Mouse (Mus musculus): Measurements from ENCODE around the gene Ccdc169. TPM values are rescaled to one million over a fixed set of nuclear protein-coding genes. Genes with fewer than 3 reads are reported as not detected.

Ccdc169 gene
- polyA plus RNA-seq, 1 experiment from 2014 or later: 0.11 TPM

DNA sequence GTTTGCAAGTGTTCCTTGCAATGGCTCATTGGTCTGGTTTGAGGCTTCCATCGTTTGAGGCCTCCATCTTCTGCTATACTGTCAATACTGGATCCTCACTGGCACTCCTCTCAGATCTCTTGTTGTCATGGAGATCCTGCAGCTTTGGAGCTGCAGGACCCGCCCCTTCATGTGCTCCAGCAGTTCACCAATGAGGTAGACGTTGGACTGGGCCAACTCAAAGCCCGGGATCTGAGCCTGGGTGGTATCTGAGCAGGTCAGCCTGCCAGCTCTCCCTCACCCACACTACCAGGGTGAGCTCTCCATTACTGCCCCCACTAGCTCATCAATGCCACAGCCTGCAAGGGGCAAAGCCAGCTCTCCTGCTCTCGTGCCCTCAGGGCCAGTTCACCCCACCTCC lies 20.3 kb downstream of the Ccdc169 start:
- no peak overlapping the region for H3K4me3 ChIP-seq (ENCODE audit: low read depth, low read length)

DNA sequence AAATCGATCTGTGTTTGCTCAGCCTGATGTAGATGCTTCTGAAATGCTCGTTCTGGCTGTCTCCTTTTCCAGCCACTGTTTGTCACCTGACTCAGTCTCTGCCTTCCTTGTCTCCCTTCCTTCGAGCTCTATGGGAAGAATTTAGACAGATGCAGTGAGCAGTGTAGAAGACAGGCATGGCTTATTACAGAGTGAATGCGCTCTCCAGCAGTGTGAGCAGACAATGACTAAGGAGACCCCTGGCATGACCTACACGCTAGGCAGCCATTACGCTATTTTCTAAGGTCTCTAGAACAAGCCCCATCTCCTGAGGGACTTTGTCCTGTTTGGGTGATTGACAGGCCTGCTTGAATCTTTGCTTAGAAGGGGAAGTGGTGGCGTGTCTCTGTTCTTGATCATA lies 24.0 kb downstream of the Ccdc169 start:
- no peak for ATAC-seq (ENCODE audit: low read depth)
- Histone ChIP-seq H3K4me2 (ENCODE audit: low read depth, low read length) (no peak overlapping the region), H3K9ac (replicated peaks; ENCODE audit: low read depth, low read length) (no peak overlapping the region), H3K27me3 (ENCODE audit: control insufficient read depth, insufficient read depth, low read length) (no peaks in the 10 kb centered on the region), H3K9me3 (ENCODE audit: control insufficient read depth, low read length) (no peaks in the 10 kb centered on the region), H3K4me3 (ENCODE audit: low read depth, low read length) (no peak overlapping the region), H3K36me3 (ENCODE audit: control insufficient read depth, insufficient read depth, low read length) (no peaks in the 10 kb centered on the region), H3K27ac (ENCODE audit: low read depth, low read length) (no peak overlapping the region), H3K4me1 (ENCODE audit: control insufficient read depth, insufficient read depth, low read length) (no peaks in the 10 kb centered on the region)
- WGBS: 66% methylated on average over 7 of the region's 7 CpGs

More for the DNA sequence above, 20.3 kb downstream of the Ccdc169 start:
- peak; percentile 29; the same call in 1 of the 2 replicates for ATAC-seq (ENCODE audit: low read depth)
- H3K27me3 ChIP-seq (ENCODE audit: control insufficient read depth, insufficient read depth, low read length): no peaks in the 10 kb centered on the region
- H3K4me1 ChIP-seq (ENCODE audit: control insufficient read depth, insufficient read depth, low read length): no peaks in the 10 kb centered on the region
- no peak overlapping the region for H3K9ac ChIP-seq (replicated peaks; ENCODE audit: low read depth, low read length)
- H3K9me3 ChIP-seq (ENCODE audit: control insufficient read depth, low read length): no peaks in the 10 kb centered on the region
- WGBS: 59% methylated on average over 5 of the region's 5 CpGs
- H3K36me3 ChIP-seq (ENCODE audit: control insufficient read depth, insufficient read depth, low read length): no peaks in the 10 kb centered on the region
- no peak overlapping the region for H3K27ac ChIP-seq (ENCODE audit: low read depth, low read length)
- H3K4me2 ChIP-seq (ENCODE audit: low read depth, low read length): no peak overlapping the region

DNA sequence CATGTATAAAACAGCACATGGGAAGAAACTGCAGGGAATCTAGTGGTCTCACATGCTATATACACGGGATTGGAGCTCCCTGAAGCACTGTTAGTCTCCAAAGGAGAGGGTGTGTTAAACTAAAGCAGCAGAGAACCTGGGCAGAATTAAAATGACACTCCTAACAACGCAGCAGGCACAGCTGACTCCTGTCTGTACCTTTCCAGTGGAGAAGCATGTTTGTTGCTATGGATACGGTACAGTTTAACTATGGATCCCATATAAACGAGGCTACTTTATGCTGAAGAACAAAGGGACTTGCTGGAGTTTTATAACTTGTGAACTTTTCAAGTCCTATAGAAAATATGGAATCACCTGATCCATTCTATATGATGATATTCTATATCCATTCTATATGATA lies 26.4 kb downstream of the Ccdc169 start:
- H3K9me3 ChIP-seq (ENCODE audit: control insufficient read depth, low read length): no peaks in the 10 kb centered on the region
- H3K27me3 ChIP-seq (ENCODE audit: control insufficient read depth, insufficient read depth, low read length): no peaks in the 10 kb centered on the region
- no peaks in the 10 kb centered on the region for H3K36me3 ChIP-seq (ENCODE audit: control insufficient read depth, insufficient read depth, low read length)
- no peaks in the 10 kb centered on the region for H3K4me1 ChIP-seq (ENCODE audit: control insufficient read depth, insufficient read depth, low read length)
- no peak overlapping the region for H3K9ac ChIP-seq (replicated peaks; ENCODE audit: low read depth, low read length)
- no peak overlapping the region for H3K4me3 ChIP-seq (ENCODE audit: low read depth, low read length)
- no peak overlapping the region for H3K4me2 ChIP-seq (ENCODE audit: low read depth, low read length)
- no peak overlapping the region for H3K27ac ChIP-seq (ENCODE audit: low read depth, low read length)
- WGBS: 56% methylated on average over 4 of the region's 4 CpGs
- ATAC-seq (ENCODE audit: low read depth): no peak

DNA sequence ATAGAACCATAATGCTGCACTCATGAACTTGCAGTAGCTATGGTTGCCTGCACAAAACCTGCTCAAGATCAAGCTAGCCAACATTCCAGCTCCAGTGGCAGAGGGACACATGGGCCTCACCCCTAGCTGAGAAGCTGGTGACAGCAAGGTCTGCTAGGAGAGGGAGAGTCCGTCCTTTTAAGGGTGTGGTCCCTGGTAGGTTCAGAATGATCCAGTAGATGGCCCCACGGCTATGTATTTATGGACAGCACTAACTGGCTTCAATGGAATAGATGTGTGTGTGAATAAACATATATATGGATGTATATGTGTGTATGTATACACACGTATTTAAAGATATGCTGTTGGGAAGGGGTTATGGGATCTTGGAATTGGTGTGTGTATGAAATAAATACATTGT lies 35.3 kb downstream of the Ccdc169 start:
- no peaks in the 10 kb centered on the region for H3K4me1 ChIP-seq (ENCODE audit: control insufficient read depth, insufficient read depth, low read length)
- no peaks in the 10 kb centered on the region for H3K36me3 ChIP-seq (ENCODE audit: control insufficient read depth, insufficient read depth, low read length)
- no peak overlapping the region for H3K9ac ChIP-seq (replicated peaks; ENCODE audit: low read depth, low read length)
- no peak overlapping the region for H3K4me3 ChIP-seq (ENCODE audit: low read depth, low read length)
- no peak overlapping the region for H3K4me2 ChIP-seq (ENCODE audit: low read depth, low read length)
- ATAC-seq (ENCODE audit: low read depth): no peak
- no peak overlapping the region for H3K27ac ChIP-seq (ENCODE audit: low read depth, low read length)
- H3K27me3 ChIP-seq (ENCODE audit: control insufficient read depth, insufficient read depth, low read length): no peaks in the 10 kb centered on the region
- no peaks in the 10 kb centered on the region for H3K9me3 ChIP-seq (ENCODE audit: control insufficient read depth, low read length)
- 84% methylated on average over 3 of the region's 3 CpGs for WGBS

DNA sequence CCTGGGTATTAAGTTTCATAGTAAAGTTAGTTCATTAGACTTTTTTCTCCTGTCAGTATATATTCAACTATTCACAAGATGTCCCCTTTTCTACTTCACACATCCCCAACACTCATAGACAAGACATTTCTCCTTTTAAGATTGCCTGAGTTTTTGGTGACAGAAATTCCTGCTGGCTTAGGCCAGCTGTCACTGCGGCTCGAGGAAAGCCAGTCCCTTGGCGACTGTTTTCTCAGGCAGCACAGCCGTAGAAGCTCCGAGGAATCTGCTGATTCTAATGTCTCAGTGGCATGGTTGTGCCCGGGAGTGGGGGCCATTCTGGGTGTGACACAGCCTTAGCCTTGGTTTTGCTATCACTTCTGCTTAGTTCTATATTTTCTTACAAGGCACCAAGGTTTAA lies 40.1 kb downstream of the Ccdc169 start:
- WGBS: 58% methylated on average over 6 of the region's 6 CpGs
- Histone ChIP-seq H3K4me2 (ENCODE audit: low read depth, low read length) (no peak overlapping the region), H3K4me1 (ENCODE audit: control insufficient read depth, insufficient read depth, low read length) (no peaks in the 10 kb centered on the region), H3K9ac (replicated peaks; ENCODE audit: low read depth, low read length) (no peak overlapping the region), H3K9me3 (ENCODE audit: control insufficient read depth, low read length) (no peaks in the 10 kb centered on the region), H3K27ac (ENCODE audit: low read depth, low read length) (no peak overlapping the region), H3K36me3 (ENCODE audit: control insufficient read depth, insufficient read depth, low read length) (no peaks in the 10 kb centered on the region), H3K27me3 (ENCODE audit: control insufficient read depth, insufficient read depth, low read length) (no peaks in the 10 kb centered on the region), H3K4me3 (ENCODE audit: low read depth, low read length) (no peak overlapping the region)
- ATAC-seq (ENCODE audit: low read depth): no peak

DNA sequence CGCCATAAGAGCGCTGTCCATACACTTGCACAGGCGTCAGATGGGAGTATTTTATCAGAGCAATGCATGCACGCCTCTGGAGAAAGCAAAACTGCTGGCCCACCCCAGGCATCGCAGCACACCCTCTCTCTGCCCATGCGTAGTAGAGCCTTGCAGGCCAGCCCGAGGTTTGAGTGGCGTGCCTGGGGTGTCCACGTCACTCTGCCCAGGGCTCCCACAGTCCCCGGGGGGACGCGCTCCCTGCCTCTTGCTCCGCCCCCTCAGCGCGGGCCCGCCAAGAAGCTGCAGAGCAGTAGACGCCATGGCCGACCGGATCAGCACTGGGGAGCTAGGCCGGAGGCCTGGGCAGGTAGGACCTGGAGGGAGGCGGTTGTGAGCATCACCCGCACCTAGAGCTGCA lies 44.6 kb downstream of the Ccdc169 start, which contains the start of gene Sohlh2:
Gene Sohlh2, plus strand, starts transcription at position 263 of the 400 bp plus-strand sequence.
- ATAC-seq (ENCODE audit: low read depth): no peak

DNA sequence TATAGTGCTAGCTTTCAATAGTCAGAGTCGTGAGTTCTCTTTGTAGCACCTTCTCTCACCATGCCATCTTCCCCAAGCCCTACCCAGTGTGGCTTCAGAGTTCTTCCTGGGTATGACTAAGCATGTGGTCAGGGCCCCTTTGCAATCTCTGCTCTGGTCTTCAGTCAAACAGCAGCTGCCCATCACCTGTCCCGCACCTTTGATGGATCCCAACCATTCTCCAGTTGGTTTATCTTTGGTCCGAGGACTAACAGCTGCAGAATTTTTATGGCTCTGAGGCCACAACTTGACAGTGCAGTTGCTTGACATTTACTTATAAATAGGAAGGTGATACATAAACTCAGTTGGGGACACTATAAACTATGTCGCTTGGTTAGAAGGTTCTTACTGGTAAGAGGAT lies 54.5 kb downstream of the Ccdc169 start:
- no peaks in the 10 kb centered on the region for H3K36me3 ChIP-seq (ENCODE audit: control insufficient read depth, insufficient read depth, low read length)
- ATAC-seq (ENCODE audit: low read depth): no peak
- H3K4me3 ChIP-seq (ENCODE audit: low read depth, low read length): no peak overlapping the region
- no peaks in the 10 kb centered on the region for H3K9me3 ChIP-seq (ENCODE audit: control insufficient read depth, low read length)
- 87% methylated on average over 4 of the region's 4 CpGs for WGBS
- no peaks in the 10 kb centered on the region for H3K27me3 ChIP-seq (ENCODE audit: control insufficient read depth, insufficient read depth, low read length)
- H3K4me1 ChIP-seq (ENCODE audit: control insufficient read depth, insufficient read depth, low read length): no peaks in the 10 kb centered on the region
- H3K4me2 ChIP-seq (ENCODE audit: low read depth, low read length): no peak overlapping the region
- H3K27ac ChIP-seq (ENCODE audit: low read depth, low read length): no peak overlapping the region
- no peak overlapping the region for H3K9ac ChIP-seq (replicated peaks; ENCODE audit: low read depth, low read length)

More for the DNA sequence above, 44.6 kb downstream of the Ccdc169 start, which contains the start of gene Sohlh2:
- 93% methylated on average over 22 of the region's 22 CpGs for WGBS
- Histone ChIP-seq H3K36me3 (ENCODE audit: control insufficient read depth, insufficient read depth, low read length) (no peaks in the 10 kb centered on the region), H3K4me3 (ENCODE audit: low read depth, low read length) (no peak within 1 kb of the TSS), H3K9ac (replicated peaks; ENCODE audit: low read depth, low read length) (no peak within 1 kb of the TSS), H3K9me3 (ENCODE audit: control insufficient read depth, low read length) (no peaks in the 10 kb centered on the region), H3K4me2 (ENCODE audit: low read depth, low read length) (no peak within 1 kb of the TSS), H3K4me1 (ENCODE audit: control insufficient read depth, insufficient read depth, low read length) (no peaks in the 10 kb centered on the region), H3K27ac (ENCODE audit: low read depth, low read length) (no peak within 1 kb of the TSS), H3K27me3 (ENCODE audit: control insufficient read depth, insufficient read depth, low read length) (no peaks in the 10 kb centered on the region)

DNA sequence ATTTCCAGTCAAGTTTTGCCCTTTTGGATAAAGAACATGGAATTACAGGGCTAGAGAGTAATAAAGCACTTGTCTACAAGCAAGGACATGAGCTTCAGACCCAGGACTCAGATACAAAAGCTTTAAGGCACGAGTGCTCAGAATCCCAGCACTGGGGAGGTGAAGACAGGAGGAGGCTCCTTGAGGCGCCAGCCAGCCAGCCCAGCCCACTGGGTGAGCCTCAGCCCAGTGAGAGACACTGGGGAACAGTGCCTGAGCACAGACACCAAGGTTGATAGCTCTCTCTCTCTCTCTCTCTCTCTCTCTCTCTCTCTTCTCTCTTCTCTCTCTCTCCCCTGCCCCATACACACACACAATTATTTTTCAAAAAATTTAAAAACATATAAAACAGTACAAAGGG lies 56.2 kb downstream of the Ccdc169 start:
- H3K4me1 ChIP-seq (ENCODE audit: control insufficient read depth, insufficient read depth, low read length): no peaks in the 10 kb centered on the region
- ATAC-seq (ENCODE audit: low read depth): no peak
- WGBS: 67% methylated on average over 2 of the region's 2 CpGs

DNA sequence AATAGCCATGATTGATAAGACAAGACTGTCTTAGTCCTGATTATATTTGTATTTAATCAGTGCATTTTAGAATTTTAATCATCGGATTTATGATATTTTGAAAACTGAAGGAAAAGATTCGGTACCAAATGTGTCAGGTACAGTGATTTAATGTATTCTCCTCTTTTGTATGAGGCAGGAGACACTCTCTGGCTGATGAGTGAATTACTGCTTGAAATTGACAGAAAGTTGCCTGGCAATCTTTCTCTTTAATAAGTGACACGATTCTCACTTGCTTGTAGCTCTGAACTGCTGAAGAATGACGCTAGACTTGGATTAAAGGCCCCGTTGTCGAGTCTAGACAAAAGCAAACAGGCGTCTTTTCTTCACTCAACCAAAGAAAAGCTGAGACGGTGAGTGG lies 57.7 kb downstream of the Ccdc169 start:
- no peaks in the 10 kb centered on the region for H3K9me3 ChIP-seq (ENCODE audit: control insufficient read depth, low read length)
- H3K27ac ChIP-seq (ENCODE audit: low read depth, low read length): no peak overlapping the region
- no peaks in the 10 kb centered on the region for H3K27me3 ChIP-seq (ENCODE audit: control insufficient read depth, insufficient read depth, low read length)
- no peak for ATAC-seq (ENCODE audit: low read depth)
- no peak overlapping the region for H3K4me3 ChIP-seq (ENCODE audit: low read depth, low read length)
- no peak overlapping the region for H3K4me2 ChIP-seq (ENCODE audit: low read depth, low read length)
- H3K36me3 ChIP-seq (ENCODE audit: control insufficient read depth, insufficient read depth, low read length): no peaks in the 10 kb centered on the region
- no peak overlapping the region for H3K9ac ChIP-seq (replicated peaks; ENCODE audit: low read depth, low read length)
- no peaks in the 10 kb centered on the region for H3K4me1 ChIP-seq (ENCODE audit: control insufficient read depth, insufficient read depth, low read length)
- WGBS: 63% methylated on average over 8 of the region's 8 CpGs

More for the DNA sequence above, 56.2 kb downstream of the Ccdc169 start:
- Histone ChIP-seq H3K36me3 (ENCODE audit: control insufficient read depth, insufficient read depth, low read length) (no peaks in the 10 kb centered on the region), H3K4me3 (ENCODE audit: low read depth, low read length) (no peak overlapping the region), H3K27me3 (ENCODE audit: control insufficient read depth, insufficient read depth, low read length) (no peaks in the 10 kb centered on the region), H3K9me3 (ENCODE audit: control insufficient read depth, low read length) (no peaks in the 10 kb centered on the region), H3K27ac (ENCODE audit: low read depth, low read length) (no peak overlapping the region), H3K9ac (replicated peaks; ENCODE audit: low read depth, low read length) (no peak overlapping the region), H3K4me2 (ENCODE audit: low read depth, low read length) (no peak overlapping the region)

Measured in neural tube, embryonic 14.5 days (tissue).